Mouse (Mus musculus) CH12.LX (cell line): Measurements from ENCODE around the gene Rtn2. TPM values are rescaled to one million over a fixed set of nuclear protein-coding genes. Genes with fewer than 3 reads are reported as not detected.
A peak's percentile ranks its signal among the peaks of the same experiment; 100 is the strongest.

Experiments used
- DNase-seq: peaks from one replicate; pipeline ENCODE4 v3.0.0-alpha.2; 2013; ENCODE audit errors: extremely low read depth
- H3K27ac ChIP-seq: 2 replicates; pipeline ENCODE4 v1.5.1; 2012; ENCODE audit warnings: low read depth, mild to moderate bottlenecking, control low read depth, moderate library complexity; ENCODE audit not compliant: insufficient read depth
- H3K27me3 ChIP-seq: replicated peaks from 2 replicates; pipeline ENCODE3; 2012; ENCODE audit warnings: inconsistent platforms
- H3K36me3 ChIP-seq, 2 experiments: replicated peaks in 1 of 2; 2 replicates each; pipeline versions ENCODE3 to v1.6.1; 2012; ENCODE audit warnings: inconsistent platforms in 1 of 2, low read length in 1 of 2, mild to moderate bottlenecking in 1 of 2, mixed read lengths in 1 of 2, moderate library complexity in 1 of 2; ENCODE audit not compliant: control insufficient read depth in 1 of 2, insufficient read depth in 1 of 2
- H3K4me1 ChIP-seq, 2 experiments: 2 replicates each; pipeline ENCODE4 v1.6.1; 2012; ENCODE audit warnings: inconsistent platforms in 1 of 2, moderate library complexity in 1 of 2; ENCODE audit not compliant: insufficient read depth in 2 of 2, control insufficient read depth in 1 of 2
- H3K4me2 ChIP-seq: 2 replicates; pipeline ENCODE4 v1.6.1; 2012; ENCODE audit warnings: low read depth, mild to moderate bottlenecking, control low read depth; ENCODE audit not compliant: poor library complexity, insufficient read depth, severe bottlenecking
- H3K4me3 ChIP-seq, 3 experiments: fragments of 150-350 bp in 1 of 3; sonication (generic) in 1 of 3; replicated peaks in 1 of 3; 2 replicates each; pipeline versions ENCODE3 to v1.5.1; 2011 to 2012; ENCODE audit warnings: low read depth in 2 of 3, low read length in 2 of 3, mild to moderate bottlenecking in 2 of 3, moderate library complexity in 2 of 3, control low read depth in 1 of 3, improper control_type of control experiment in 1 of 3, inconsistent platforms in 1 of 3, mixed read lengths in 1 of 3; ENCODE audit not compliant: poor library complexity in 1 of 3
- H3K79me2 ChIP-seq: replicated peaks from 2 replicates; pipeline ENCODE4 v1.6.1; 2012; ENCODE audit warnings: mild to moderate bottlenecking, moderate library complexity; ENCODE audit not compliant: control insufficient read depth, poor library complexity, insufficient read depth, severe bottlenecking; ENCODE audit errors: extremely low read depth
- H3K9ac ChIP-seq: 2 replicates; pipeline ENCODE4 v1.6.1; 2012; ENCODE audit warnings: low read depth, mild to moderate bottlenecking, control low read depth, moderate library complexity; ENCODE audit not compliant: insufficient read depth
- H3K9me3 ChIP-seq: replicated peaks from 2 replicates; pipeline ENCODE3; 2012; ENCODE audit warnings: low read length, inconsistent platforms, mixed read lengths
- BHLHE40 ChIP-seq: IDR thresholded peaks from 2 replicates; pipeline ENCODE4 v1.6.1; 2011; ENCODE audit warnings: mild to moderate bottlenecking, low read depth, low read length, improper control_type of control experiment
- CHD1 ChIP-seq: IDR thresholded peaks from 2 replicates; pipeline ENCODE4 v1.6.1; 2012; ENCODE audit warnings: low read depth, low read length, improper control_type of control experiment, inconsistent platforms
- CHD2 ChIP-seq: IDR thresholded peaks from 2 replicates; pipeline ENCODE4 v1.6.1; 2011; ENCODE audit warnings: low read length, improper control_type of control experiment
- E2F4 ChIP-seq: IDR thresholded peaks from 2 replicates; pipeline ENCODE4 v1.6.1; 2011; ENCODE audit warnings: low read depth, low read length, improper control_type of control experiment; ENCODE audit not compliant: insufficient replicate concordance
- ELF1 ChIP-seq: IDR thresholded peaks from 2 replicates; pipeline ENCODE4 v1.6.1; 2014; ENCODE audit warnings: low read depth, mild to moderate bottlenecking, inconsistent platforms, low read length, improper control_type of control experiment
- ETS1 ChIP-seq: conservative IDR thresholded peaks from 2 replicates; pipeline ENCODE4 v1.6.1; 2012; ENCODE audit warnings: low read depth, mild to moderate bottlenecking, inconsistent platforms, low read length, improper control_type of control experiment, moderate library complexity
- GABPA ChIP-seq: IDR thresholded peaks from 2 replicates; pipeline ENCODE4 v1.6.1; 2012; ENCODE audit warnings: low read depth, low read length, improper control_type of control experiment, inconsistent platforms; ENCODE audit not compliant: insufficient replicate concordance
- HCFC1 ChIP-seq: IDR thresholded peaks from 2 replicates; pipeline ENCODE4 v1.6.1; 2012; ENCODE audit warnings: low read depth, mild to moderate bottlenecking, inconsistent platforms, low read length, improper control_type of control experiment
- JUN ChIP-seq: IDR thresholded peaks from 2 replicates; pipeline ENCODE4 v1.6.1; 2011; ENCODE audit warnings: low read depth, mild to moderate bottlenecking, low read length, improper control_type of control experiment, moderate library complexity; ENCODE audit not compliant: insufficient read depth
- JUND ChIP-seq: conservative IDR thresholded peaks from 2 replicates; pipeline ENCODE4 v1.6.1; 2011; ENCODE audit warnings: low read depth, low read length, improper control_type of control experiment
- MAFK ChIP-seq: IDR thresholded peaks from 2 replicates; pipeline ENCODE4 v1.6.1; 2011; ENCODE audit warnings: low read length, improper control_type of control experiment; ENCODE audit not compliant: insufficient replicate concordance
- MAX ChIP-seq: IDR thresholded peaks from 2 replicates; pipeline ENCODE4 v1.6.1; 2011; ENCODE audit warnings: low read length, improper control_type of control experiment
- MAZ ChIP-seq: IDR thresholded peaks from 2 replicates; pipeline ENCODE4 v1.6.1; 2012; ENCODE audit warnings: low read depth, mild to moderate bottlenecking, inconsistent platforms, low read length, improper control_type of control experiment, moderate library complexity
- MEF2A ChIP-seq: IDR thresholded peaks from 2 replicates; pipeline ENCODE4 v1.6.1; 2014; ENCODE audit warnings: low read depth, mild to moderate bottlenecking, inconsistent platforms, low read length, improper control_type of control experiment, borderline replicate concordance
- MXI1 ChIP-seq: IDR thresholded peaks from 2 replicates; pipeline ENCODE4 v1.6.1; 2011; ENCODE audit warnings: mild to moderate bottlenecking, low read depth, low read length, improper control_type of control experiment
- NRF1 ChIP-seq: IDR thresholded peaks from 2 replicates; pipeline ENCODE4 v1.6.1; 2014; ENCODE audit warnings: low read depth, mild to moderate bottlenecking, inconsistent platforms, low read length, improper control_type of control experiment, moderate library complexity
- POLR2A ChIP-seq: IDR thresholded peaks from 2 replicates; pipeline ENCODE4 v1.6.1; 2011; ENCODE audit warnings: low read depth, mild to moderate bottlenecking, improper control_type of control experiment, low read length
- POLR2AphosphoS2 ChIP-seq: IDR thresholded peaks from 2 replicates; pipeline ENCODE4 v1.6.1; 2011; ENCODE audit warnings: low read depth, low read length, improper control_type of control experiment
- RCOR1 ChIP-seq: conservative IDR thresholded peaks from 2 replicates; pipeline ENCODE4 v1.6.1; 2012; ENCODE audit warnings: low read depth, mild to moderate bottlenecking, inconsistent platforms, low read length, improper control_type of control experiment
- SIN3A ChIP-seq: IDR thresholded peaks from 2 replicates; pipeline ENCODE4 v1.6.1; 2012; ENCODE audit warnings: low read length, improper control_type of control experiment, inconsistent platforms
- SMC3 ChIP-seq: IDR thresholded peaks from 2 replicates; pipeline ENCODE4 v1.6.1; 2011; ENCODE audit warnings: low read depth, low read length, improper control_type of control experiment
- TCF12 ChIP-seq: IDR thresholded peaks from 2 replicates; pipeline ENCODE4 v1.6.1; 2014; ENCODE audit warnings: low read depth, mild to moderate bottlenecking, inconsistent platforms, low read length, improper control_type of control experiment
- UBTF ChIP-seq: IDR thresholded peaks from 2 replicates; pipeline ENCODE4 v1.6.1; 2012; ENCODE audit warnings: low read depth, mild to moderate bottlenecking, inconsistent platforms, low read length, improper control_type of control experiment, moderate library complexity
- USF1 ChIP-seq: IDR thresholded peaks from 2 replicates; pipeline ENCODE4 v1.6.1; 2014; ENCODE audit warnings: low read depth, mild to moderate bottlenecking, inconsistent platforms, low read length, improper control_type of control experiment
- ZC3H11A ChIP-seq: IDR thresholded peaks from 2 replicates; pipeline ENCODE4 v1.6.1; 2012; ENCODE audit warnings: low read depth, mild to moderate bottlenecking, inconsistent platforms, low read length, improper control_type of control experiment
- ZMIZ1 ChIP-seq: IDR thresholded peaks from 2 replicates; pipeline ENCODE4 v1.6.1; 2012; ENCODE audit warnings: low read depth, mild to moderate bottlenecking, inconsistent platforms, low read length, improper control_type of control experiment
- dilution Hi-C: fragments of 300-500 bp; cut with MboI; formaldehyde crosslinking; loops from 2 replicates; pipeline ENCODE4 v1.14.3; 2020; ENCODE audit warnings: low sequenced_read_pairs; ENCODE audit not compliant: extremely low pct_unique_long_range_greater_than_20kb, extremely low pct_ligation_motif_present
- in situ Hi-C: fragments of 300-500 bp; cut with MboI; formaldehyde crosslinking; loops from 3 replicates; pipeline ENCODE4 v1.14.3; 2019; ENCODE audit warnings: low sequenced_read_pairs, low pct_ligation_motif_present, low pct_unique_long_range_greater_than_20kb, mixed read lengths
- polyA plus RNA-seq: library from polyadenylated mRNA; unstranded; fragments of >175 nt; gene quantifications from 2 replicates; pipeline ENCODE4 v1.2.1, GENCODE M21; 2012; ENCODE audit warnings: low read depth; ENCODE audit not compliant: insufficient read length
- total RNA-seq, 2 experiments: library from RNA; depleted of rRNA; stranded (reverse); fragments of 300-350 nt in 1 of 2; fragments of >200 nt in 1 of 2; gene quantifications; 2 replicates each; pipeline ENCODE4 v1.2.3; 2012 to 2014

Gene Rtn2
- total and polyA plus RNA-seq, 3 experiments, result 0.56 to 0.76 (median 0.72) TPM

DNA sequence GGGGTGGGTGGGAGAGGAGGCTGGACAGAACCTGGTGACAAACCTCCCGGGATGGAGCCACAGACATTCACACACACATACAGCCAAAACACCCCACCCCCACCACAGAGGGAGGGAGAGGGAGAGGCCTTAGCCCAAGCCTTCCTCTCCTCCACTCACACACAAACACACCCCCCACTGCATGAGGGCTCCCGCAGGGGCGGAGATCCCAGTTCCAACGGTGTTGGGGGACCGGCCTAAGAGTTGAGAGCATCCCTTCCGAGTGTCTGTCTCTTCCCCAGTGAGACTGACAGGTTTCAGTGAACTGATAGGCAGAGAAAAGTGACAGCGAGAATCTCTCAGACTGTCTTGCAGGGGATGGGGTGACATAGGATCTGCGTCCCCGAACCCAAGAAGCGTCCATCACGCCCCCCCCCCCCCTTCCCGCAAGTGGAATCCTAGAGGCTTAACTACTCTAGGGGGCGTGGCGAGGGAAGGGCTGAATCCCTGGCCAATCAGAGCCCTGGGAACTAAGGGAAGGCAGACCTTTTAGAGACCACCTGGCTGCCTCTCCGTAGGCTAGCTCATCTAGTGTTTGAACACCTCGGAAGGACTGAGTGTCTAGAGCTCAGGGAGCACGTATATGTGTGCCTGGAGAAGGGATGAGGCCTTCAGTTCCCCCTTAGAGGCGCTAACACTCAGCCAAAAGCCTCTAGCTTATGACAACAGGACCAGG lies 25.5 kb downstream of the Rtn2 start:
- H3K79me2 ChIP-seq, result no peaks in the 10 kb centered on the region
- H3K27me3 ChIP-seq, result peaks cover 72% of the 10 kb centered on the region
- dilution Hi-C loops, result no loop called here
- H3K27ac ChIP-seq, result 0 out of 2 replicates have a peak overlapping the region, but pooled peaks have one; percentile 13
- H3K4me3 ChIP-seq, result peak overlapping the region; percentile 55 to 77 (median 70)
- TF ChIP-seq NRF1, result no peak
- no peak for TF ChIP-seq ZMIZ1
- no peak for TF ChIP-seq POLR2AphosphoS2
- TF ChIP-seq MAFK, result no peak
- TF ChIP-seq JUND, result no peak
- TF ChIP-seq HCFC1, result no peak
- TF ChIP-seq E2F4, result no peak
- no peak for TF ChIP-seq GABPA
- TF ChIP-seq CHD2, result no peak
- no peak for TF ChIP-seq BHLHE40
- TF ChIP-seq JUN, result no peak
- TF ChIP-seq ZC3H11A, result no peak
- no peak for TF ChIP-seq ETS1
- TF ChIP-seq USF1, result no peak
- no peak for TF ChIP-seq MXI1
- no peak for TF ChIP-seq UBTF
- TF ChIP-seq SMC3, result no peak
- in situ Hi-C loops, result loop anchor here (5.0 kb wide), 1 partner anchor 34 kb away; the partner anchor contains the start of gene Ercc1
- H3K9me3 ChIP-seq, result peaks cover 8% of the 10 kb centered on the region
- H3K4me2 ChIP-seq, result peak overlapping the region; percentile 83
- H3K36me3 ChIP-seq, result no peaks in the 10 kb centered on the region
- peaks cover 0 to 25% of the 10 kb centered on the region in 2 experiments; a peak in 2 of 4 replicates for H3K4me1 ChIP-seq
- peak; percentile 71 for DNase-seq
- peak overlapping the region; percentile 74 for H3K9ac ChIP-seq

DNA sequence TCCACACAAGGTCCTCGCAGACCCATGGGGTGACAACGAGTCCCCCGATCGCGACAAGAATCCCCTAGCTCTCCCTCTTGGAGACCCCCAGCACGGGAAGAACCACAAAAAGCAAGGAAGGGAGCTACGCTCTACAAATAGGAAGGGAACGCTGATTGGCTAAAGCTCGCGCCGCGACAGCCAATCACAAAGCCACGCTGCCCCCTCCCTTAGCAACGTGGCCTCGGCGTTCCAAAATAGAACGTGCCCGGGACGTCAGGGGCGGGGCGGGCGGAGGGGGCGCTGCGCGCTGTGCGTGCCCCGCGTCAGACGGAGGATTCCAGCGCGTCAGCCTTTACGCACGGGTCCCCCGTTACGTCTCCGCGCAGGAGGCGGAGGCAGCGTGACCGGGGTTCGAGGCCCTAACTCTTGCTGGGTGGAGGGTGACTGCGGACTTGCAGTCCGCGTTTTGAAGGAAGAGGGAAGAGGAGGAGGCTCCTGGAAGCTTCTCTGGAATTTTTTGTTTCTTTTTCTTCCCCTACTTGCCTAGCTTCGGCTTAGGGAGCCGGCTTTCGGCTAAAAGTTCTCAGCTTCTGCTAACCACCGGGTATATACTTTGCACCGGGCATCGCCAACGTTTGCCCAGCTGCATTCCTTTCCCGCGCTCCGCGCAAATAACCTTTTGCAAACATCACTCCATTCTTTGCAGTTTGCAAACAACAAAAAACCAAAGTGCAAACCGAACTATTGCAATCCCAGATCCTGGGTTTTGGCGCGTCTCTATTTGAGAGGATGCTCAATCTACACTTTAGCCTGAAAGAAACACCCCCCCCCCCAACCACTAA lies 26.2 kb downstream of the Rtn2 start:
- in situ Hi-C loops (loop anchor here (5.0 kb wide), 1 partner anchor 34 kb away; the partner anchor contains the start of gene Ercc1), dilution Hi-C loops (no loop called here)
- no peaks in the 10 kb centered on the region for H3K36me3 ChIP-seq
- H3K27ac ChIP-seq, result 0 out of 2 replicates have a peak overlapping the region, but pooled peaks have one; percentile 13
- H3K9me3 ChIP-seq, result peaks cover 8% of the 10 kb centered on the region
- peak overlapping the region; percentile 55 to 77 (median 70) for H3K4me3 ChIP-seq
- peak; percentile 90 for DNase-seq
- peaks cover 73% of the 10 kb centered on the region for H3K27me3 ChIP-seq
- H3K9ac ChIP-seq, result peak overlapping the region; percentile 74
- H3K4me2 ChIP-seq, result peak overlapping the region; percentile 83
- peak; percentile 69; the same call in 1 of the 2 replicates for TF ChIP-seq MAX
- peak; percentile 6; the same call in 1 of the 2 replicates for TF ChIP-seq USF1
- peak; percentile 92 for TF ChIP-seq MAZ
- peak; percentile 82 for TF ChIP-seq MXI1
- peak; percentile 83 for TF ChIP-seq SIN3A
- TF ChIP-seq MEF2A, result peak; percentile 70
- 0 out of 2 replicates have a peak, but pooled peaks have one; percentile 27 for TF ChIP-seq TCF12
- peak; percentile 92 for TF ChIP-seq ETS1
- TF ChIP-seq POLR2A, result peak; percentile 45; the same call in 1 of the 2 replicates
- TF ChIP-seq HCFC1, result peak; percentile 59
- TF ChIP-seq NRF1, result peak; percentile 54
- TF ChIP-seq CHD2, result peak; percentile 37; the same call in 1 of the 2 replicates
- TF ChIP-seq CHD1, result no peak
- no peak for TF ChIP-seq POLR2AphosphoS2
- no peak for TF ChIP-seq GABPA
- peak; percentile 72 for TF ChIP-seq ELF1
- no peak for TF ChIP-seq RCOR1
- TF ChIP-seq BHLHE40, result peak; percentile 93
- no peaks in the 10 kb centered on the region for H3K79me2 ChIP-seq
- H3K4me1 ChIP-seq, result peaks cover 0 to 23% of the 10 kb centered on the region in 2 experiments; a peak in 2 of 4 replicates
